Mouse (Mus musculus): ENCODE results near the gene Ces1e.

The Ces1e gene

DNA sequence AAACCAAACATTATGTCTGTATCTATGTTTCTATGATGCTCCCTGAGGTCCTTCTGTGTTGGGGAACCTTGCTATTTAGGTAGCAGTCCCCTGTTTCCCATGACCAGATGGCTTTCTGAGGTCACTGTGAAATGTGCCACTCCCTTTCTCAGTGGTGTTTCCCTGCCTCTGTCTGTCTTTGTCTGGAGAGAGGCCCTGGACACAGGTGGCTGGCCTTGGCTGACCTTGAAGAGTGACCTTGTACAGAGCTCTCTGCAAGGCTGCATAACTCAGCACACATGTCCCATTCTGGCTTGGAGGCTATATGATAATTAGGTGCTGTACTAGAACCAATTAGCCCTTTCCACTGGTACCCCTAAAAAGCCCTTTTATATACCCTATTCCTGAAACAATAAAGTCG is 52.8 kb downstream of the Ces1e start:
- no peak for DNase-seq (ENCODE audit: low read depth, low spot score)

DNA sequence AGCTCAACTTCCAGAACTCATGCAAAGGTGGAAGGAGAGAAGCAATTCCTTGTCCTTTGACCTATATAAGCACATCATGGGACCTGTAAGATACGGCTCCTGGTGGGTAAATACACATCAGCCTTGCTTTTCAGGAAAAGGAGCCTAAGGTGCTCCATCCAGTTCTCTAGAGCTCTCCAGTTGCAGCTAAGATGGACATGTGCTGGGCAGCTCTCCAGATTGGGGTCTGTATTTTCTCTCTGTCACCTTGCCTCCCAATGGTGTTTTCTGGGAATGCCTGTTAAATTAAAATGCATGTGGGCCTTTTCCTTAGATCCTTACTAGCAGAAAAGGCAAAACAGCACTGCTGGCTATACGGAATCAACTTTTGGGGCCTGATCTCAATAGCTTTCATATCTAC is 54.9 kb downstream of the Ces1e start:
- no peak for DNase-seq (ENCODE audit: low read depth, low spot score)

DNA sequence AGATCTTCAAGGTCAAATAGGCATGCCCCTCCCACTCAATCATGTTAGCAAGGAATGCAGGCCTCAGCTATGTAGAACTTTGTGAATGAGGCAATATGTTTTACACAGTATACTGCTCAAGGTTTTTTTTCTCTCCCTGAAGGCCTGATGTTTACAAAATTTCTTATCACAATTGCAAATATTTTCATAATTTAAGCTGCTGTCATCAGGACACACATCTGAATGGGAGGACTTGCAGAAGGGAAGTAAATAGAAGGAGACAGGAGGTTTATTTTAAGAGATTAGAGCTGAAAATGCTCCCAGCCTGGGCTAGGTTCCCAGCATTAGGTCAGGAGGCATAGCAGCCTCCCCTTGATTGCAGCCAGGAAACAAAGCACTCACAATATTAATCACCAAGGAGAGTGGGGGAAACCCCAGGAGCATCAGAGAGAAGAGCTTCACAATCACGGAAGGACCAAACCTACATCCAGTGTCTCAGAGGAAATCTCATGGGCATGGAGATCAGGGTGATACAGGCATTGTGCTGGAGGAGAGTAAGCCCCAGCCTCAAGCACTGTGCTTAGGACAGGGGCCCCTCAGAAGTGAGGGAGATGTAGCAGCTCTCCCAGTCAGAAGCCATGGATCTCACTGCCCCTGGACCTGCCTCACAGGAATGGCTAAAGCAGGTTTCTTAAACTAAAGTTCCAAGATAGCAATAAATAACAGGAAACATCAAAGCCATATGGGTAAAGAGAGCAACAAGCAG is 57.4 kb downstream of the Ces1e start:
- DNase-seq (ENCODE audit: low read depth, low spot score), result no peak

DNA sequence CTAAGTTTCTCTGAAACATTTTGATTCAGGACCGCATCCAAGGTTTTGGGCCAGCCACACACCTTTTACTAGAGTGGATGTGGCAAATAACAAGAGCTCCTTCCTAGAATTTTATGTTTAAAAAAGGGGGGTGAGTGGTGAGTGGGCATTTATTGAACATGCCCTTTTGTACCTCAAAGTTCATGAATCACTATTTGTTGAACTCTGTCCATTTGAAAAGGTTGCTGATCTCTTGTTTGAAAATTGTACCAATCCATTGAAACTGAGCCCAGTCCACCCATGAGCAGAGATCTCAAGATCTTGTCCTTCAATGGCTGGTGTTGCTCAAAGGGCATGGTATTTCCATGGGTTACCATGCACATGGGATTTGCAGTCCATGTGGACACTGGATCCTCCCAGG is 66.1 kb downstream of the Ces1e start:
- no peak for DNase-seq (ENCODE audit: low read depth, low spot score)

DNA sequence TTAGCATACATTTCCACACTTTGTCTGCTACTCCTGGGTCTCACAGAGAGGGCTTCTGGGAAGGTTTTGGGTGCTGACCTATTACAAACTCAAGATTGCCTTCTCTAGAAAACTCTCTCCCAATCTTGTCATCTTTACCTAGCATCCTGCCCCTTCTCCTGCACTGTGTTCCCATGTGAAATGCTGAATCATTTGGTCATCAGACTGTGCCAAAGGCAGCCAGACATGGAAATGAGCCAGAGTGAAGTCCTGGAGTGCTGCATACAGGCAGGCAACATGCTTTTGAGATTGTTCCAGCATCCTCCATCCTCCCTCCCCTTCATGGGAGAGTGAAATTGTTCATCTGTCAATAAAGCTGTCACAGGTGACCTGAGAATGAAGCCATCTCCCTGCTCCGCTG is 78.0 kb downstream of the Ces1e start:
- peak; percentile 54 for DNase-seq (ENCODE audit: low read depth, low spot score)
